Mouse (Mus musculus): ENCODE results near the gene Ttyh3. TPM values are rescaled to one million over a fixed set of nuclear protein-coding genes. Genes with fewer than 3 reads are reported as not detected.

The Ttyh3 gene
- total RNA-seq, 2 experiments from 2014 or later: 7.6 to 7.7 TPM

- DNase-seq: no peak
Observed at GRCm38 (mm10) chr5:140628995-140629394, 19.8 kb downstream of the Ttyh3 start.

GRCm38 (mm10) chr5:140627580-140627979 is 21.3 kb downstream of the Ttyh3 start:
- no peak for DNase-seq

GRCm38 (mm10) chr5:140624961-140625360 is 23.9 kb downstream of the Ttyh3 start:
- DNase-seq: no peak

GRCm38 (mm10) chr5:140624238-140624637 is 24.6 kb downstream of the Ttyh3 start:
- DNase-seq: no peak

- DNase-seq: no peak
Observed at GRCm38 (mm10) chr5:140623791-140624190, 25.0 kb downstream of the Ttyh3 start.

GRCm38 (mm10) chr5:140622978-140623670 is 25.7 kb downstream of the Ttyh3 start:
- DNase-seq: no peak

GRCm38 (mm10) chr5:140621517-140621916 is 27.3 kb downstream of the Ttyh3 start:
- no peak for DNase-seq

- DNase-seq: no peak
Observed at GRCm38 (mm10) chr5:140621092-140621491, 27.7 kb downstream of the Ttyh3 start.

GRCm38 (mm10) chr5:140619895-140620736 is 28.7 kb downstream of the Ttyh3 start:
- no peak for DNase-seq

GRCm38 (mm10) chr5:140619151-140619771 is 29.6 kb downstream of the Ttyh3 start:
- peak; percentile 76 to 90 for DNase-seq

GRCm38 (mm10) chr5:140617714-140618113 is 31.1 kb downstream of the Ttyh3 start:
- peak; percentile 51 to 86 for DNase-seq

- no peak for DNase-seq
Observed at GRCm38 (mm10) chr5:140616691-140617090, 32.1 kb downstream of the Ttyh3 start.

GRCm38 (mm10) chr5:140616110-140616503 is 32.7 kb downstream of the Ttyh3 start:
- no peak for DNase-seq

GRCm38 (mm10) chr5:140615321-140616109 is 33.3 kb downstream of the Ttyh3 start:
- no peak for DNase-seq

GRCm38 (mm10) chr5:140614837-140615236 is 34.0 kb downstream of the Ttyh3 start:
- no peak for DNase-seq

- DNase-seq: no peak
Observed at GRCm38 (mm10) chr5:140614141-140614540, 34.7 kb downstream of the Ttyh3 start.

- DNase-seq: no peak
Observed at GRCm38 (mm10) chr5:140612191-140612590, 36.6 kb downstream of the Ttyh3 start.

GRCm38 (mm10) chr5:140611611-140612185 is 37.1 kb downstream of the Ttyh3 start:
- no peak for DNase-seq

GRCm38 (mm10) chr5:140611021-140611583 is 37.7 kb downstream of the Ttyh3 start:
- DNase-seq: peak; percentile 80 to 84

GRCm38 (mm10) chr5:140610273-140611011 is 38.4 kb downstream of the Ttyh3 start:
- peak in 1 of 2 experiments; percentile 73 for DNase-seq

Data from heart, adult 18-20 months (tissue).